Mouse (Mus musculus) gastrocnemius, adult 2 months (tissue): Measurements from ENCODE around the gene Prelp. TPM values are rescaled to one million over a fixed set of nuclear protein-coding genes. Genes with fewer than 3 reads are reported as not detected.

Experiments used
- DNase-seq: peaks from one replicate; pipeline ENCODE4 v3.0.0; 2022
- H3K27ac ChIP-seq: fragments of 200-600 bp; 2 replicates; pipeline ENCODE4 v1.8.1; 2022; ENCODE audit warnings: mild to moderate bottlenecking
- H3K4me3 ChIP-seq: fragments of 200-600 bp; 2 replicates; pipeline ENCODE4 v1.8.1; 2022; ENCODE audit warnings: mild to moderate bottlenecking, moderate library complexity
- CTCF ChIP-seq: fragments of 200-600 bp; IDR thresholded peaks from 2 replicates; pipeline ENCODE4 v1.8.1; 2022; ENCODE audit warnings: antibody characterized with exemption, mild to moderate bottlenecking, moderate library complexity
- intact Hi-C: fragments of 180-260 bp; cut with DNase I; formaldehyde crosslinking; loops from one replicate; pipeline ENCODE4 v1.15.1; 2025
- total RNA-seq, 2 experiments: library from RNA; stranded (reverse); gene quantifications; 2 replicates each; pipeline ENCODE4 v1.2.3; 2021

Gene Prelp
- total RNA-seq, 2 experiments from 2014 or later, result 19.5 to 66.5 TPM

GRCm38 (mm10) chr1:133953261-133953742 lies 32.1 kb upstream of the Prelp start:
- intact Hi-C loops, result no loop called here
- Histone ChIP-seq H3K4me3 (no peak overlapping the region), H3K27ac (peak overlapping the region; percentile 78)
- TF ChIP-seq CTCF, result no peak
- DNase-seq, result peak; percentile 79

DNA sequence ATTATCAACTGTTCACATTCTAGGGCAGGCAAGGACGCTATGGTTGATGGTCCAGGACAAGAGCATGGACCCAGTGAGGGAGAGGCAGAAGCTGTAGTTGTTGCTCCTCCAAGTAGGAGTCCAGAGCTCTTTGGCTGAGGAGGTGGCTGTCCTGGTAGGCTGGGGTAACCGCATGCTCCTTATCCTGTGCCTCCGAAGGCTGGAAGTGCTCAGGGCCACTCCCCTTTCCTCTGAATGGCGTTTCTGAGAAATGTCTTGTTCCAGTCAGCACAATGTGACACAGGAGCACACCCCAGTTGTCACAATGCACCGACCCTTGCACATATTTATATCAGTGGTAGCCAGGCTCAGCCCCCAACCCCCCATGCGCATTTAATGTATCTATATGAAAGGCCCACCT lies 30.4 kb upstream of the Prelp start:
- intact Hi-C loops, result no loop called here
- Histone ChIP-seq H3K27ac (no peak overlapping the region), H3K4me3 (no peak overlapping the region)
- DNase-seq, result no peak
- no peak for TF ChIP-seq CTCF

- Histone ChIP-seq H3K4me3 (no peak overlapping the region), H3K27ac (no peak overlapping the region)
- TF ChIP-seq CTCF, result no peak
- DNase-seq, result no peak
- intact Hi-C loops, result no loop called here
These were observed 29.0 kb upstream of the Prelp start for GRCm38 (mm10) chr1:133950061-133950782.

- no peak overlapping the region for H3K4me3 ChIP-seq
- intact Hi-C loops, result no loop called here
- DNase-seq, result no peak
- TF ChIP-seq CTCF, result no peak
- no peak overlapping the region for H3K27ac ChIP-seq
These were observed 23.9 kb upstream of the Prelp start for GRCm38 (mm10) chr1:133945106-133945505.

DNA sequence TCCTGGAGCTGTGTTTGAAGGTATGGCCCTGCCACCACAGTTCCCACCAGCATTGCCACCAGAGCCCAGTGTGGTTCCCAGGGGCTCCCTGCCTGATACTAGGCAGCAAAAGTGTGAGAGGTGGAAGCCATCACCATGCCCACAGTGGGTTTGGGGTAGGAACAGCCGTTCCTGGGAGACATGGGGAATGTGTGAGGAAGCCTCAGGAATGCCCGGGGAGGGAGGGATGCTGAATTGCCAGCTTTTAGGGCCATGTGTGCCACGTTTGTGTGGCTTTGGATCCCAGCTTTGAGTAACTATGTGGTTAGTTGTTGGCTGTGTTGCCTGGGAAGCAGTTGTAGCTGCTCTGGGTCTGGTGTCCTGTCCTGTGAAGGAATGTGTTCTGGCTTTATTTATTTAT lies 20.7 kb upstream of the Prelp start:
- DNase-seq, result no peak
- H3K27ac ChIP-seq, result peak overlapping the region; percentile 4; the same call in 1 of the 2 replicates
- TF ChIP-seq CTCF, result no peak
- intact Hi-C loops, result no loop called here
- no peak overlapping the region for H3K4me3 ChIP-seq

DNA sequence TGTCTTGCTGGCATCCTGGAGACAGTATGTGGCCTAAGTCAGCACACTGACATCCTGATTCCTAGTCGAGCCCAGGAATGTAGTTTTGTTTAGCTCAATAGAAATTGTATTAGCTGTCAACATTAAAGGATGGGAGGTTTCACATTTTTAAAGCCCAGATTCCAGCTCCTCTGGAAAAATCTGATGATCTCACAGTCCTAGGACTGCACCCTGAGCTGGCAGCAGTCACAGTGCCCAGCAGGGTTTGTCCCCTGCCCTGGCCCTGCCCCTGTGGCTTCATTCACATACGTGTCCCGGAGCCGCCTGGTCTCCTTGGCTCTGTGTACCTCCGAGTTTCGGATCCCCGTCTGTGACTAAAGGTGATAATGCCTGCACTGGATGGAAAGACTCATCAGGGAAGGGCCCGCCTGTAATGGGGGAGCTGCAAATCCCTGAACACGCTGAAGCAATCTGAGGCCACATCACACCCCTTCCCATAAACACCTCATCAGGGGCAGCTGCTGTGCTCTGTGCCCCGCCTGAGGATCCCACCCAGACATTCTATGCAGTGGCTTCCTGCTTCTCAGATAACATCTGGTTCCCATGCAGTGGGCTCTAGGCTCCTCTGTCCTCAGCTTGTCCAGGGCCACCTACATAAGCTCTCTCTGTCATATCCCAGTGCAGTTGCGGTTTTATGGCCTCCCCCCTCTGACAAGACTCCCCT lies 20.1 kb upstream of the Prelp start:
- no peak for TF ChIP-seq CTCF
- peak; percentile 41 for DNase-seq
- Histone ChIP-seq H3K27ac (peak overlapping the region; percentile 6; the same call in 1 of the 2 replicates), H3K4me3 (no peak overlapping the region)
- intact Hi-C loops, result no loop called here

DNA sequence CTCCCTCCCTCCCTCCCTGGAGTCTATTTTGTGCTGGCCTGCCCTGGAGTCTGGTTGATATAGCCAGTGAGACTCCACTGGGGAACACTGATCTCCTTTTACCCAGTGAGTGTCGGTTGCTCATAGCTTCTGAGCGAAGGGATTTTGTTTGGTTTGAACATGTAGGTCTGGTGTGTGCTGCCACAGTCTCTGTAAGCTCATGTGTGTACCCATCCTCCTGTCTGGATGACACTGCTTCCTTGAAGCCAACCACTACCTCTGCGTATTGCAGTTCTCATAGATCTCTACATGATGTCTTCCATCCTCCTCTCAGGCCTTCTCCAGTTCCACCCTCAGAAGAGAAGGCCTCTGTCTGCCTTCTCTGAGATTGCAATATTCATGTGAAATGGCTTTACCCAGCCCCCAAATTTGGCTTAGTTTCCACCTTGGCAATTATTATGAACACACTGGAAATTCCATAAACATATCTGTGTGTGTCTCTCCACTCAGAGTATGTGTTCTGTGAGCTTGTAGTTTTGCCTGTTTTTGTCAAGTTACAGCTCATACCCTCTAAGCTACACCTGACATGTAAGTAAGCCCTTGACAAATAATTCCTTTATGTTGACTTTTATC lies 19.4 kb upstream of the Prelp start:
- intact Hi-C loops, result no loop called here
- no peak overlapping the region for H3K4me3 ChIP-seq
- no peak for TF ChIP-seq CTCF
- H3K27ac ChIP-seq, result 0 out of 2 replicates have a peak overlapping the region, but pooled peaks have one; percentile 35
- DNase-seq, result no peak

GRCm38 (mm10) chr1:133939708-133940107 lies 18.5 kb upstream of the Prelp start:
- Histone ChIP-seq H3K27ac (no peak overlapping the region), H3K4me3 (no peak overlapping the region)
- no peak for TF ChIP-seq CTCF
- no peak for DNase-seq
- intact Hi-C loops, result no loop called here

DNA sequence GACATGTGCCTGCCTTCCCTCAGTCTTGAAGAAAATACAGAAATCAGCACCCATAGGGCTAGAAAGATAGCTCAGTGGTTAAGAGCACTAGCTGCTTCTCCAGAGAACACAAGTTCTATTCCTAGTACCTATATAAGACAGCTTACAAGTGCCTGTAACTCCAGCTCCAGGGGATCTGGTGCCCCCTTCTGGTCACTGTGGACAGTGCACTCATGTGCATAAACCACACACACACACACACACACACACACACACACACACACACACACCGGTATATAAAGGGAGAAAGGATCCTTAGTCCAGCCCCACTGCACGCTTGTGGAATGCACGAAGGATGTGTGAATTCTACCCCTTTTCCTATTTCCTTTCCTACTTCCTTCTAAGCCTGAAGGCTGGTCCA lies 15.0 kb upstream of the Prelp start:
- TF ChIP-seq CTCF, result no peak
- no peak overlapping the region for H3K4me3 ChIP-seq
- H3K27ac ChIP-seq, result no peak overlapping the region
- no peak for DNase-seq
- intact Hi-C loops, result no loop called here

GRCm38 (mm10) chr1:133934354-133934963 lies 13.2 kb upstream of the Prelp start:
- no peak for TF ChIP-seq CTCF
- H3K4me3 ChIP-seq, result no peak overlapping the region
- DNase-seq, result peak; percentile 57
- intact Hi-C loops, result no loop called here
- peak overlapping the region; percentile 68 for H3K27ac ChIP-seq

- no peak overlapping the region for H3K4me3 ChIP-seq
- intact Hi-C loops, result no loop called here
- DNase-seq, result no peak
- peak overlapping the region; percentile 68 for H3K27ac ChIP-seq
- TF ChIP-seq CTCF, result no peak
These were observed 12.3 kb upstream of the Prelp start for GRCm38 (mm10) chr1:133933301-133934195.

- intact Hi-C loops, result no loop called here
- TF ChIP-seq CTCF, result no peak
- DNase-seq, result no peak
- H3K4me3 ChIP-seq, result no peak overlapping the region
- H3K27ac ChIP-seq, result no peak overlapping the region
These were observed 8.8 kb upstream of the Prelp start for GRCm38 (mm10) chr1:133929980-133930379.
